Mouse (Mus musculus): ENCODE measurements around the gene Mettl7a3.

GRCm38 (mm10) chr15:100388224-100388835 lies 53.6 kb downstream of the Mettl7a3 start:
- TF ChIP-seq MAX (IDR thresholded peaks at IDR 0.05; ENCODE audit: low read depth) = no peak
- TF ChIP-seq POLR2A (IDR thresholded peaks at IDR 0.05; ENCODE audit: insufficient read length, low read depth) = no peak

Data from myocyte (in vitro differentiated cells).